Mouse (Mus musculus): ENCODE measurements at regions not wholly inside any gene's neighbourhood (a gene's known extent, or its start where the extent isn't known, plus 50 kb on each side); places are given as distances from the start of the nearest gene placed in this dataset.

- in situ Hi-C loops (cut with MboI, MseI) = no loop called here
Observed at GRCm38 (mm10) chr14:76722297-76722696, 165.6 kb upstream of the Serp2 start.

GRCm38 (mm10) chr14:76721751-76722150, 165.1 kb upstream of the Serp2 start:
- in situ Hi-C loops (cut with MboI, MseI) = no loop called here

GRCm38 (mm10) chr14:76717081-76717480, 160.4 kb upstream of the Serp2 start:
- in situ Hi-C loops (cut with MboI, MseI) = no loop called here

- in situ Hi-C loops (cut with MboI, MseI) = no loop called here
Observed at GRCm38 (mm10) chr14:76714727-76715126, 158.0 kb upstream of the Serp2 start.

GRCm38 (mm10) chr14:76713946-76714345, 157.3 kb upstream of the Serp2 start:
- in situ Hi-C loops (cut with MboI, MseI) = no loop called here

- in situ Hi-C loops (cut with MboI, MseI) = loop anchor here (10.0 kb wide), 1 partner anchor 1446 kb away; no protein-coding TSS in a partner anchor
Observed at GRCm38 (mm10) chr14:76708728-76709127, 152.0 kb upstream of the Serp2 start.

GRCm38 (mm10) chr14:76703373-76703764, 146.7 kb upstream of the Serp2 start:
- in situ Hi-C loops (cut with MboI, MseI) = loop anchor here (10.0 kb wide), 1 partner anchor 1451 kb away; no protein-coding TSS in a partner anchor

GRCm38 (mm10) chr14:76702709-76703372, 146.2 kb upstream of the Serp2 start:
- in situ Hi-C loops (cut with MboI, MseI) = loop anchor here (10.0 kb wide), 1 partner anchor 1452 kb away; no protein-coding TSS in a partner anchor

- in situ Hi-C loops (cut with MboI, MseI) = loop anchor here (10.0 kb wide), 1 partner anchor 1453 kb away; no protein-coding TSS in a partner anchor
Observed at GRCm38 (mm10) chr14:76701911-76702708, 145.4 kb upstream of the Serp2 start.

- in situ Hi-C loops (cut with MboI, MseI) = loop anchor here (10.0 kb wide), 1 partner anchor 1453 kb away; no protein-coding TSS in a partner anchor
Observed at GRCm38 (mm10) chr14:76701304-76701703, 144.6 kb upstream of the Serp2 start.

GRCm38 (mm10) chr14:76700796-76701195, 144.1 kb upstream of the Serp2 start:
- in situ Hi-C loops (cut with MboI, MseI) = loop anchor here (10.0 kb wide), 1 partner anchor 1454 kb away; no protein-coding TSS in a partner anchor

GRCm38 (mm10) chr14:76700190-76700589, 143.5 kb upstream of the Serp2 start:
- in situ Hi-C loops (cut with MboI, MseI) = loop anchor here (10.0 kb wide), 1 partner anchor 1455 kb away; no protein-coding TSS in a partner anchor

- in situ Hi-C loops (cut with MboI, MseI) = no loop called here
Observed at GRCm38 (mm10) chr14:76698718-76699402, 142.2 kb upstream of the Serp2 start.

GRCm38 (mm10) chr14:76696729-76697128, 140.0 kb upstream of the Serp2 start:
- in situ Hi-C loops (cut with MboI, MseI) = no loop called here

- in situ Hi-C loops (cut with MboI, MseI) = no loop called here
Observed at GRCm38 (mm10) chr14:76695691-76696355, 139.1 kb upstream of the Serp2 start.

- in situ Hi-C loops (cut with MboI, MseI) = no loop called here
Observed at GRCm38 (mm10) chr14:76694894-76695293, 138.2 kb upstream of the Serp2 start.

GRCm38 (mm10) chr14:76693351-76694317, 136.9 kb upstream of the Serp2 start:
- in situ Hi-C loops (cut with MboI, MseI) = no loop called here

- in situ Hi-C loops (cut with MboI, MseI) = no loop called here
Observed at GRCm38 (mm10) chr14:76687971-76688407, 131.3 kb upstream of the Serp2 start.

- in situ Hi-C loops (cut with MboI, MseI) = no loop called here
Observed at GRCm38 (mm10) chr14:76686762-76687453, 130.2 kb upstream of the Serp2 start.

Measured in regulatory T cell (primary cell).